Mouse (Mus musculus) stomach, adult 2 months (tissue): Measurements from ENCODE around the gene Trim63. TPM values are rescaled to one million over a fixed set of nuclear protein-coding genes. Genes with fewer than 3 reads are reported as not detected.

Source experiments
- polyA plus RNA-seq: library from polyadenylated mRNA; depleted of rRNA; stranded (reverse); fragments of >200 nt; gene quantifications from 2 replicates; pipeline ENCODE4 v1.2.3, GENCODE M21; 2012; rRNA removed

Gene Trim63
- 0.21 and 0.28 TPM in 2 replicates for polyA plus RNA-seq

GRCm38 (mm10) chr4:134314876-134315275 lies at the start of gene Trim63:
Trim63 (plus strand) TSS chr4:134315120.

GRCm38 (mm10) chr4:134287575-134288025 lies 27.3 kb upstream of the Trim63 start, which contains the start of gene Pdik1l:
Pdik1l (minus strand) TSS chr4:134287895.

DNA sequence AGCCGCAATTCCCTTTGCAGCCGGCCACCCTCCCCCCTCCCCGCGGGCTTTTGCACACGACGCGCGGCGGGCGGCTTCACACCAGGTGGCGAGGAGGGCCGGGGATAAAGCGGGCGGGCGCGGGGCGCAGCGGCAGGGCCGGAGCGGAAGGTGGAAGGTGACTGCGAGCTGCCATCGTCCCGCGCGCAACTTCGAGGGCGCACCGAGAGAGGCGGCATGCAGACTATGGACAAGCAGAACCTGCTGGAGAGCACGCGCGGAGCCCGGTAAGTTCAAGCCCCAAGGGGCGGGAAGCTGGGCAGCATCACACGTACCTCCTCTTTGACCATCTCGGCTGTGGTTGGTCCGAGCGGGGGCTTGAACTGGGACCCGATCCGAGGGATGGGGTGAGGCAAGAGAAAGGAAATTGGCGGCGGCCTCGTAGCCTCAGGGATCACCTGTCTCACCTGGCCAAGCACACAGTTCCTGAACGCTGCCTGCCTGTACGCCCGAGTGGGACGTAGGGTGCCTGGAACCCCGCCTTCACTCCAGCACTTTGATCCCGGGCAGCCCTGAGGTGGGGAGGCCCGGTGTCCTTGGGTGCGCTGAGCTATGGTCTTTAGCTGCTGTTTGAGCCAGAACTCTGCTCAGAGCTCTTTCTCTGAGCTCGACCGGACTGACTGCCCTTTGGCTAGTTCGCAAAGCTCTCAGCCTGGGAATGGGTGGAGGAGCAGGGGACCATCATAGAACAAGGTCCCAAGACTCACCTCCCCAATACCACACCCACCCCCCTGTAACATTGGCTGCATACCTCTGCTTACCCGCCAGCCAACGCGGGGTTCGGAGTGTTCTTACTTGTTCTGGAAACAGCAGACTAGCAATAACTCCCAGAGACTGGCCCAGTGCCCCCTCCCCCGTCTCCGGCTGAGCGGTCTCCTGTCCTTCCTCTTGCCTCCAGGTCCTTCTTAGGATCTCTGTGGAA lies 28.4 kb downstream of the Trim63 start, which contains the start of gene Slc30a2:
Gene Slc30a2 (plus strand): TSS at position 111 of the 961 bp plus-strand sequence.

Other genes with a start within 250 kb of the Trim63 start
- gene Cd52, start 220.0 kb upstream of the Trim63 start, polyA plus RNA-seq, result 4.7 and 8.8 TPM in 2 replicates
- gene Ubxn11, start 212.6 kb upstream of the Trim63 start, polyA plus RNA-seq, result 0.82 and 2.1 TPM in 2 replicates
- 521 and 785 TPM in 2 replicates for gene Sh3bgrl3, start 186.3 kb upstream of the Trim63 start, polyA plus RNA-seq
- gene Cep85, start 128.0 kb upstream of the Trim63 start, polyA plus RNA-seq, result 17.3 and 19.2 TPM in 2 replicates
- gene Gm7534, start 112.1 kb upstream of the Trim63 start, polyA plus RNA-seq, result not detected in 2 replicates
- 0.21 and 0.29 TPM in 2 replicates for gene Catsper4, start 87.7 kb upstream of the Trim63 start, polyA plus RNA-seq
- 12.0 TPM in 2 replicates for gene Cnksr1, start 76.7 kb upstream of the Trim63 start, polyA plus RNA-seq
- gene E130218I03Rik, start 71.5 kb upstream of the Trim63 start, polyA plus RNA-seq, result not detected in 2 replicates
- gene Zfp593, start 69.5 kb upstream of the Trim63 start, polyA plus RNA-seq, result 4.6 and 9.0 TPM in 2 replicates
- 0.14 TPM in 1 of 2 replicates, not detected in the other for gene Gm30191, start 68.2 kb upstream of the Trim63 start, polyA plus RNA-seq
- gene Grrp1, start 61.0 kb upstream of the Trim63 start, polyA plus RNA-seq, result 6.7 and 9.4 TPM in 2 replicates
- 0.56 and 0.67 TPM in 2 replicates for gene Pdik1l, start 27.2 kb upstream of the Trim63 start, polyA plus RNA-seq
- gene Slc30a2, start 28.1 kb downstream of the Trim63 start, polyA plus RNA-seq, result 0.16 TPM in 1 of 2 replicates, not detected in the other
- 1.4 and 1.7 TPM in 2 replicates for gene Extl1, start 68.7 kb downstream of the Trim63 start, polyA plus RNA-seq
- 28.6 and 33.4 TPM in 2 replicates for gene Pafah2, start 81.2 kb downstream of the Trim63 start, polyA plus RNA-seq
- gene Stmn1, start 153.2 kb downstream of the Trim63 start, polyA plus RNA-seq, result 6.2 TPM in 2 replicates
- gene Paqr7, start 181.6 kb downstream of the Trim63 start, polyA plus RNA-seq, result 57.5 and 68.1 TPM in 2 replicates
- 0.09 and 0.17 TPM in 2 replicates for gene Aunip, start 195.9 kb downstream of the Trim63 start, polyA plus RNA-seq
- 22.1 and 23.9 TPM in 2 replicates for gene Mtfr1l, start 220.3 kb downstream of the Trim63 start, polyA plus RNA-seq
- 7.9 and 8.3 TPM in 2 replicates for gene Selenon, start 237.0 kb downstream of the Trim63 start, polyA plus RNA-seq